Mouse (Mus musculus) testis, adult 2 months (tissue): ENCODE measurements around the gene Lrmda.

ENCODE experiments used
- CTCF ChIP-seq: fragments of 200-500 bp; IDR thresholded peaks from 2 replicates; pipeline ENCODE4 v1.5.1; 2012; ENCODE audit warnings: low read depth, mild to moderate bottlenecking, inconsistent platforms, low read length, moderate library complexity; ENCODE audit not compliant: control insufficient read depth, insufficient read depth, insufficient replicate concordance
- POLR2A ChIP-seq: fragments of 200-500 bp; IDR thresholded peaks from 2 replicates; pipeline ENCODE4 v1.6.1; 2012; ENCODE audit warnings: low read depth, mild to moderate bottlenecking, inconsistent platforms, low read length, moderate library complexity; ENCODE audit not compliant: control insufficient read depth

GRCm38 (mm10) chr14:22473451-22473850 is 453.9 kb downstream of the Lrmda start:
- TF ChIP-seq POLR2A, result no peak
- TF ChIP-seq CTCF, result no peak
